Mouse (Mus musculus) urinary bladder, postnatal 0 days (tissue): ENCODE measurements around the gene Olfr1313. TPM values are rescaled to one million over a fixed set of nuclear protein-coding genes. Genes with fewer than 3 reads are reported as not detected.

Experiments used
- polyA plus RNA-seq: library from polyadenylated mRNA; unstranded; fragments of >200 nt; fragmentation: Nextera tagmentation; extraction: Ambion mirVana; gene quantifications from 2 replicates; pipeline ENCODE4 v1.2.1, GENCODE M21; 2015

The Olfr1313 gene
- polyA plus RNA-seq: not detected in 2 replicates

DNA sequence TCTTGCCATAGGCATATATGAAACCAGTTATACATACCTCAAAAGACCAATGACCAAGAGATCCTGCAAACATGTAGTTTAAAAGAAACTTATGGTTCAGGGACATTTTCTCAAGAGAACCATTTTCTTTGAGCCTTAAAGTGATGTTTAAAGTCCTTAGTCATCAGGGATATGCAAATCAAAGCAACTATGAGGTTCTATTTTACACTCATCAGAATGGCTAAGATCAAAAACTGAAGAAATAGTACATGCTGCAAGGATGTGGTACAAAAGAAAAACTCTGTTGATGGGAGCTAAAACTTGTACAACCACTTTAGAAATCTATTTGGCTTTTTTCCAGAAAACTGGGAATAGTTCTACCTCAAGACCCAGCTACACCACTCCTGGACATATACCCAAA lies at the start of gene Olfr1313:
Gene Olfr1313, minus strand, starts transcription at position 101 of the 400 bp plus-strand sequence.

GRCm38 (mm10) chr2:112115340-112115739 lies 37.7 kb upstream of the Olfr1313 start, which contains the start of gene Olfr1315-ps1:
Gene Olfr1315-ps1 (minus strand): TSS chr2:112115440.

GRCm38 (mm10) chr2:112096681-112097080 lies 19.0 kb upstream of the Olfr1313 start, which contains the start of gene Olfr1314:
Gene Olfr1314 (minus strand): TSS chr2:112096781.

GRCm38 (mm10) chr2:112050138-112050537 lies 27.5 kb downstream of the Olfr1313 start, which contains the start of gene Olfr1312:
Gene Olfr1312 (minus strand): TSS chr2:112050238.

GRCm38 (mm10) chr2:112024312-112024711 lies 53.3 kb downstream of the Olfr1313 start, which contains the start of gene Olfr1311:
Gene Olfr1311 (minus strand): TSS chr2:112024412.

Other genes with a start within 250 kb of the Olfr1313 start
- not detected in 2 replicates for gene Olfr1305, start 200.7 kb downstream of the Olfr1313 start, polyA plus RNA-seq
- gene Olfr1306, start 161.6 kb downstream of the Olfr1313 start, polyA plus RNA-seq: not detected in 2 replicates
- gene Olfr1307, start 128.4 kb downstream of the Olfr1313 start, polyA plus RNA-seq: not detected in 2 replicates
- gene Olfr1308, start 112.9 kb downstream of the Olfr1313 start, polyA plus RNA-seq: not detected in 2 replicates
- gene Olfr1309, start 87.6 kb downstream of the Olfr1313 start, polyA plus RNA-seq: not detected in 2 replicates
- not detected in 2 replicates for gene Olfr1310, start 65.1 kb downstream of the Olfr1313 start, polyA plus RNA-seq
- not detected in 2 replicates for gene Olfr1311, start 53.4 kb downstream of the Olfr1313 start, polyA plus RNA-seq
- gene Olfr1312, start 27.6 kb downstream of the Olfr1313 start, polyA plus RNA-seq: not detected in 2 replicates
- not detected in 2 replicates for gene Olfr1314, start 18.9 kb upstream of the Olfr1313 start, polyA plus RNA-seq
- gene Olfr1315-ps1, start 37.6 kb upstream of the Olfr1313 start, polyA plus RNA-seq: not detected in 2 replicates
- not detected in 2 replicates for gene Olfr1316, start 57.1 kb upstream of the Olfr1313 start, polyA plus RNA-seq
- not detected in 2 replicates for gene Olfr1317, start 62.5 kb upstream of the Olfr1313 start, polyA plus RNA-seq
- 0.06 and 0.23 TPM in 2 replicates for gene Olfr1318, start 76.4 kb upstream of the Olfr1313 start, polyA plus RNA-seq
- 25.4 and 26.8 TPM in 2 replicates for gene Lpcat4, start 161.6 kb upstream of the Olfr1313 start, polyA plus RNA-seq
- gene Nutm1, start 181.4 kb upstream of the Olfr1313 start, polyA plus RNA-seq: not detected in 2 replicates
- gene Nop10, start 184.1 kb upstream of the Olfr1313 start, polyA plus RNA-seq: 126 and 144 TPM in 2 replicates
- gene Slc12a6, start 188.0 kb upstream of the Olfr1313 start, polyA plus RNA-seq: 8.3 and 9.3 TPM in 2 replicates
- gene Gm21985, start 188.5 kb upstream of the Olfr1313 start, polyA plus RNA-seq: not detected in 2 replicates